Mouse (Mus musculus): ENCODE results near the gene Mfsd14a.
"Not testable (repeated sequence)": the region's sequence is repeated elsewhere in the genome, so short reads cannot be mapped to it uniquely, and the experiment has no call there.

The Mfsd14a gene

GRCm38 (mm10) chr3:116656184-116656965 lies 6.1 kb downstream of the Mfsd14a start:
- in situ Hi-C loops (cut with MboI; ENCODE audit: low pct_unique_long_range_greater_than_20kb in 1 of 2, low sequenced_read_pairs in 2 of 2, unreplicated experiment in 1 of 2), result no loop called here

GRCm38 (mm10) chr3:116654051-116654450 lies 8.4 kb downstream of the Mfsd14a start:
- in situ Hi-C loops (cut with MboI; ENCODE audit: low pct_unique_long_range_greater_than_20kb in 1 of 2, low sequenced_read_pairs in 2 of 2, unreplicated experiment in 1 of 2), result not testable (repeated sequence)

- in situ Hi-C loops (cut with MboI; ENCODE audit: low pct_unique_long_range_greater_than_20kb in 1 of 2, low sequenced_read_pairs in 2 of 2, unreplicated experiment in 1 of 2), result no loop called here
These were observed 9.1 kb downstream of the Mfsd14a start for GRCm38 (mm10) chr3:116653278-116653945.

- in situ Hi-C loops (cut with MboI; ENCODE audit: low pct_unique_long_range_greater_than_20kb in 1 of 2, low sequenced_read_pairs in 2 of 2, unreplicated experiment in 1 of 2), result no loop called here
These were observed 10.4 kb downstream of the Mfsd14a start for GRCm38 (mm10) chr3:116652033-116652446.

- in situ Hi-C loops (cut with MboI; ENCODE audit: low pct_unique_long_range_greater_than_20kb in 1 of 2, low sequenced_read_pairs in 2 of 2, unreplicated experiment in 1 of 2), result no loop called here
These were observed 11.8 kb downstream of the Mfsd14a start for GRCm38 (mm10) chr3:116650698-116651097.

GRCm38 (mm10) chr3:116648805-116649204 lies 13.7 kb downstream of the Mfsd14a start:
- in situ Hi-C loops (cut with MboI; ENCODE audit: low pct_unique_long_range_greater_than_20kb in 1 of 2, low sequenced_read_pairs in 2 of 2, unreplicated experiment in 1 of 2), result no loop called here

- in situ Hi-C loops (cut with MboI; ENCODE audit: low pct_unique_long_range_greater_than_20kb in 1 of 2, low sequenced_read_pairs in 2 of 2, unreplicated experiment in 1 of 2), result no loop called here
These were observed 16.1 kb downstream of the Mfsd14a start for GRCm38 (mm10) chr3:116646387-116646786.

- in situ Hi-C loops (cut with MboI; ENCODE audit: low pct_unique_long_range_greater_than_20kb in 1 of 2, low sequenced_read_pairs in 2 of 2, unreplicated experiment in 1 of 2), result no loop called here
These were observed 20.1 kb downstream of the Mfsd14a start for GRCm38 (mm10) chr3:116642373-116642772.

GRCm38 (mm10) chr3:116641811-116642371 lies 20.6 kb downstream of the Mfsd14a start:
- in situ Hi-C loops (cut with MboI; ENCODE audit: low pct_unique_long_range_greater_than_20kb in 1 of 2, low sequenced_read_pairs in 2 of 2, unreplicated experiment in 1 of 2), result no loop called here

- in situ Hi-C loops (cut with MboI; ENCODE audit: low pct_unique_long_range_greater_than_20kb in 1 of 2, low sequenced_read_pairs in 2 of 2, unreplicated experiment in 1 of 2), result no loop called here
These were observed 22.5 kb downstream of the Mfsd14a start for GRCm38 (mm10) chr3:116640024-116640423.

- in situ Hi-C loops (cut with MboI; ENCODE audit: low pct_unique_long_range_greater_than_20kb in 1 of 2, low sequenced_read_pairs in 2 of 2, unreplicated experiment in 1 of 2), result no loop called here
These were observed 23.9 kb downstream of the Mfsd14a start for GRCm38 (mm10) chr3:116638572-116638971.

- in situ Hi-C loops (cut with MboI; ENCODE audit: low pct_unique_long_range_greater_than_20kb in 1 of 2, low sequenced_read_pairs in 2 of 2, unreplicated experiment in 1 of 2), result no loop called here
These were observed 24.6 kb downstream of the Mfsd14a start for GRCm38 (mm10) chr3:116637693-116638476.

- in situ Hi-C loops (cut with MboI; ENCODE audit: low pct_unique_long_range_greater_than_20kb in 1 of 2, low sequenced_read_pairs in 2 of 2, unreplicated experiment in 1 of 2), result no loop called here
These were observed 26.7 kb downstream of the Mfsd14a start for GRCm38 (mm10) chr3:116635799-116636198.

- in situ Hi-C loops (cut with MboI; ENCODE audit: low pct_unique_long_range_greater_than_20kb in 1 of 2, low sequenced_read_pairs in 2 of 2, unreplicated experiment in 1 of 2), result no loop called here
These were observed 27.6 kb downstream of the Mfsd14a start for GRCm38 (mm10) chr3:116634853-116635252.

GRCm38 (mm10) chr3:116634091-116634490 lies 28.4 kb downstream of the Mfsd14a start:
- in situ Hi-C loops (cut with MboI; ENCODE audit: low pct_unique_long_range_greater_than_20kb in 1 of 2, low sequenced_read_pairs in 2 of 2, unreplicated experiment in 1 of 2), result no loop called here

GRCm38 (mm10) chr3:116632971-116633370 lies 29.5 kb downstream of the Mfsd14a start:
- in situ Hi-C loops (cut with MboI; ENCODE audit: low pct_unique_long_range_greater_than_20kb in 1 of 2, low sequenced_read_pairs in 2 of 2, unreplicated experiment in 1 of 2), result no loop called here

- in situ Hi-C loops (cut with MboI; ENCODE audit: low pct_unique_long_range_greater_than_20kb in 1 of 2, low sequenced_read_pairs in 2 of 2, unreplicated experiment in 1 of 2), result no loop called here
These were observed 31.0 kb downstream of the Mfsd14a start for GRCm38 (mm10) chr3:116631459-116631858.

- in situ Hi-C loops (cut with MboI; ENCODE audit: low pct_unique_long_range_greater_than_20kb in 1 of 2, low sequenced_read_pairs in 2 of 2, unreplicated experiment in 1 of 2), result no loop called here
These were observed 39.8 kb downstream of the Mfsd14a start for GRCm38 (mm10) chr3:116622641-116623040.
